Mouse (Mus musculus) C2C12 (cell line): ENCODE data around the gene Dop1b. TPM values are rescaled to one million over a fixed set of nuclear protein-coding genes. Genes with fewer than 3 reads are reported as not detected.

Source experiments
- H3K27me3 ChIP-seq: one replicate; pipeline ENCODE4 v1.6.1; 2011; ENCODE audit not compliant: control insufficient read depth, insufficient read depth, insufficient read length
- H3K36me3 ChIP-seq: one replicate; pipeline ENCODE4 v1.6.1; 2011; ENCODE audit not compliant: control insufficient read depth, insufficient read depth
- H3K4me3 ChIP-seq: one replicate; pipeline ENCODE4 v1.5.1; 2011; ENCODE audit warnings: mild to moderate bottlenecking, control low read depth; ENCODE audit not compliant: poor library complexity, insufficient read depth, severe bottlenecking
- H3K79me2 ChIP-seq: one replicate; pipeline ENCODE4 v1.6.1; 2011; ENCODE audit not compliant: control insufficient read depth, insufficient read depth
- H3K79me3 ChIP-seq: one replicate; pipeline ENCODE4 v1.6.1; 2011; ENCODE audit warnings: low read depth, control low read depth
- H3ac ChIP-seq: one replicate; pipeline ENCODE3; 2011; ENCODE audit warnings: low read depth; ENCODE audit not compliant: control insufficient read depth, insufficient read length
- CEBPB ChIP-seq: IDR thresholded peaks from one replicate; pipeline ENCODE4 v1.6.1; 2011; ENCODE audit warnings: low read depth, mild to moderate bottlenecking, control low read depth, moderate library complexity
- CTCF ChIP-seq: IDR thresholded peaks from one replicate; pipeline ENCODE4 v1.5.1; 2011; ENCODE audit not compliant: control insufficient read depth, insufficient read depth, insufficient read length
- FOSL1 ChIP-seq: IDR thresholded peaks from one replicate; pipeline ENCODE4 v1.8.0; 2011; ENCODE audit warnings: mild to moderate bottlenecking, low read length; ENCODE audit not compliant: poor library complexity, insufficient read depth, severe bottlenecking
- MAX ChIP-seq: IDR thresholded peaks from one replicate; pipeline ENCODE4 v1.6.1; 2011; ENCODE audit warnings: mild to moderate bottlenecking, control low read depth
- MYOD1 ChIP-seq: IDR thresholded peaks from one replicate; pipeline ENCODE4 v1.6.1; 2011; ENCODE audit warnings: low read depth; ENCODE audit not compliant: control insufficient read depth, insufficient read length
- MYOG ChIP-seq: IDR thresholded peaks from one replicate; pipeline ENCODE4 v1.6.1; 2011; ENCODE audit not compliant: control insufficient read depth, insufficient read length; ENCODE audit errors: extremely low read depth
- USF1 ChIP-seq: IDR thresholded peaks from one replicate; pipeline ENCODE4 v1.6.1; 2011; ENCODE audit warnings: low read depth, mild to moderate bottlenecking, control low read depth, moderate library complexity
- polyA plus RNA-seq: library from polyadenylated mRNA; unstranded; fragments of >200 nt; fragmentation: generic; extraction: Trizol; gene quantifications from one replicate; pipeline ENCODE4 v1.2.1, GENCODE M21; 2012; ENCODE audit warnings: missing spikeins

Dop1b gene
- polyA plus RNA-seq, 1 experiment, result 3.1 TPM

GRCm38 (mm10) chr16:93797021-93797840 is 85.5 kb downstream of the Dop1b start:
- Histone ChIP-seq H3K27me3 (no peaks in the 10 kb centered on the region), H3K79me3 (no peaks in the 10 kb centered on the region), H3K79me2 (no peaks in the 10 kb centered on the region), H3K36me3 (no peaks in the 10 kb centered on the region), H3K4me3 (no peak overlapping the region), H3ac (no peak overlapping the region)
- no peak for TF ChIP-seq FOSL1
- TF ChIP-seq CTCF, result no peak
- no peak for TF ChIP-seq USF1
- no peak for TF ChIP-seq CEBPB
- TF ChIP-seq MYOD1, result no peak
- TF ChIP-seq MYOG, result no peak
- TF ChIP-seq MAX, result no peak

- H3K36me3 ChIP-seq, result no peaks in the 10 kb centered on the region
- no peak overlapping the region for H3ac ChIP-seq
- H3K79me3 ChIP-seq, result no peaks in the 10 kb centered on the region
- no peaks in the 10 kb centered on the region for H3K27me3 ChIP-seq
- no peaks in the 10 kb centered on the region for H3K79me2 ChIP-seq
- TF ChIP-seq FOSL1, result no peak
- no peak for TF ChIP-seq MYOG
- no peak for TF ChIP-seq CEBPB
- no peak for TF ChIP-seq MAX
- TF ChIP-seq USF1, result no peak
- TF ChIP-seq MYOD1, result no peak
- TF ChIP-seq CTCF, result no peak
- H3K4me3 ChIP-seq, result no peak overlapping the region
Measured at GRCm38 (mm10) chr16:93797841-93798492, 86.3 kb downstream of the Dop1b start.

GRCm38 (mm10) chr16:93798623-93799022 is 86.9 kb downstream of the Dop1b start:
- H3K4me3 ChIP-seq, result no peak overlapping the region
- no peak overlapping the region for H3ac ChIP-seq
- H3K27me3 ChIP-seq, result no peaks in the 10 kb centered on the region
- TF ChIP-seq USF1 (no peak), FOSL1 (no peak), CEBPB (no peak), MYOD1 (no peak), CTCF (no peak), MAX (no peak), MYOG (no peak)
- H3K79me2 ChIP-seq, result no peaks in the 10 kb centered on the region
- H3K79me3 ChIP-seq, result no peaks in the 10 kb centered on the region
- H3K36me3 ChIP-seq, result no peaks in the 10 kb centered on the region

- H3ac ChIP-seq, result no peak overlapping the region
- no peaks in the 10 kb centered on the region for H3K27me3 ChIP-seq
- H3K4me3 ChIP-seq, result no peak overlapping the region
- no peaks in the 10 kb centered on the region for H3K79me3 ChIP-seq
- H3K79me2 ChIP-seq, result no peaks in the 10 kb centered on the region
- no peaks in the 10 kb centered on the region for H3K36me3 ChIP-seq
- TF ChIP-seq CTCF (no peak), MYOD1 (no peak), CEBPB (no peak), MYOG (no peak), USF1 (no peak), FOSL1 (no peak), MAX (no peak)
Measured at GRCm38 (mm10) chr16:93799071-93799470, 87.4 kb downstream of the Dop1b start.

GRCm38 (mm10) chr16:93799936-93800335 is 88.2 kb downstream of the Dop1b start:
- no peak overlapping the region for H3ac ChIP-seq
- H3K27me3 ChIP-seq, result no peaks in the 10 kb centered on the region
- no peak overlapping the region for H3K4me3 ChIP-seq
- TF ChIP-seq CEBPB (no peak), MYOD1 (no peak), CTCF (no peak), FOSL1 (no peak), MAX (no peak), MYOG (no peak), USF1 (no peak)
- H3K36me3 ChIP-seq, result no peaks in the 10 kb centered on the region
- H3K79me2 ChIP-seq, result no peaks in the 10 kb centered on the region
- no peaks in the 10 kb centered on the region for H3K79me3 ChIP-seq
